Mouse (Mus musculus) erythroblast, embryonic 14.5 days (primary cell): ENCODE measurements around the gene Tacr3.

ENCODE experiments used
- GATA1 ChIP-seq: IDR thresholded peaks from 2 replicates; pipeline ENCODE4 v1.6.1; 2012; ENCODE audit warnings: low read length, inconsistent platforms, mixed read lengths
- TAL1 ChIP-seq: IDR thresholded peaks from 3 replicates; pipeline ENCODE4 v1.6.1; 2012; ENCODE audit warnings: low read length, inconsistent platforms, mixed read lengths

DNA sequence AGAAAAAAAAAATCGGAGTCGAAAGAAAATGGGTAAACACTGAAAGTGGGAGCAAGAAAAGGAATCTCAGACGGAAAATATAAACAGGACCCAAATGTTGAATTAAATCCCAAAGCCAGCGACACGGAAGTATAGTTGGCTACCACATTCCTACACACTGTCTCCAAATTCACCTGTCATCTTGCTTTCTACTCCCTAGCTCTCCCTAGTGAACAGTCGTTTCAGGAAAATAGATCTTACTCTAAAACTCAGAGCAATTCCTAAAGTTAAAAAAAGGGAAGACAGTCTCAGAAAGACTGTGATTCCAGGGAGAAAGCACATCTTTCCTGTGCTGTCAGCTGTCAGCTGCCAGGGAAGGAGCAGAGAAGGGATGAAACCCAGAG is 324 bp upstream of the Tacr3 start:
- no peak for TF ChIP-seq GATA1
- TF ChIP-seq TAL1: no peak
